8 mouse cellular contexts compared by ENCODE assay signal in the genomic region with DNA sequence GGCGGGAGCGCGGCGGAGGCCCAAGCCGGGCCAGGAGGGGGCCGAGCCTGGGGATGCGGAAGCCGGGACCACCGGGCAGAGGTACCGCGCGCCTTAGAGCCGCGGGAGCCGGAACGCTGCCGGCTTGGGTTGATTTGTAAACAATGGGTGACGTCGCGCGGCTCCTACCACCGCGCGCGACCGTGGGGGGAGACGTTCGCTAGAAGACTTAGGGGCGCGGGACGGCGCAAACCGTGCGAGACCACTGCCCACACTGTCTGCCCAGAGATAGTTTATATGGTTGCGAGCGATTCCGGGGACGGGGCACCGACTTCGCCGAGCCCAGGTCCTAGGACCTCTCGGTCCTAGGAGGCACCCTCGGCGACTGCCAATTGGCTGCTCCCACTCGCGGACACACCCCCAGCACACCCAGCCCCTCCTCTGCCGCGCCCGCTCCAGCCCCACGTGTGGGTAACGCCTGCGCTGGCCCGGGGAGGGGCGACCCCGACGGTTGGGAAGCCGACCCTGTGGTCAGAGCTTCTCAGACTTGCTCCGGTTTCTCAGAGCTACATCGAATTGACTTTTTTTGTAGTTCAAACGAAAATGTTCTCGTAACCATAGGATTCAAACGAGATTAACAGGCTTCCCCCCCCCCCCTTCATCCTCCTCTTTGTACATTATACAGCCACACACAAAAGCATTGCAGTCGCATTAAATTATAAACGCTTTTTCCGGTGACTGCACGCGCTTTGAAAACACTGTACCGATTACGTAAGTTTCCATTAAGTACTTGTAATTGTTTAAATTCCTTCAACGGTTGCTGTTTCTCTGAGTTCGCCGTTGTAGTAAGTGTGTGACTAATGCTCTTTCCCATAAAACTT. TPM values are rescaled to one million over a fixed set of nuclear protein-coding genes. Genes with fewer than 3 reads are reported as not detected.
DNase-seq lines count a peak whose midpoint lies in the region; ATAC-seq lines count a peak whose summit lies in the region.

A gene (minus strand): TSS at position 141 of the 860 bp plus-strand sequence.

- peaks cover 36% of the 10 kb centered on the region for H3K4me1 ChIP-seq in hindbrain, embryonic 12.5 days

- DNase-seq in MN1 (ENCODE audit: low spot score): peak; percentile 87
- DNase-seq in cerebellum, adult 9-10 months: peak; percentile 87
- DNase-seq in frontal cortex, adult 2 months (ENCODE audit: extremely low spot score in 1 of 2, low spot score in 1 of 2): peak; percentile 55 to 83
- DNase-seq in layer of hippocampus, postnatal 14 days (ENCODE audit: low spot score in 2 of 2): peak; percentile 87 to 91
- peak; percentile 87 for DNase-seq in lung, postnatal 14 days
- DNase-seq in retina, adult 2 months (ENCODE audit: low read depth, low spot score): peak; percentile 75
- peak; percentile 90 to 93 for DNase-seq in thymus, postnatal 36 days

- H3K27me3 ChIP-seq in hindbrain, embryonic 12.5 days: no peaks in the 10 kb centered on the region

- ATAC-seq in hindbrain, embryonic 12.5 days (ENCODE audit: low FRiP score): peak; percentile 95

- H3K9ac ChIP-seq in hindbrain, embryonic 12.5 days: peak within 1 kb of the TSS; percentile 87

- H3K9me3 ChIP-seq in hindbrain, embryonic 12.5 days (replicated peaks): no peaks in the 10 kb centered on the region

- no peaks in the 10 kb centered on the region for H3K36me3 ChIP-seq in hindbrain, embryonic 12.5 days

- H3K4me3 ChIP-seq in hindbrain, embryonic 12.5 days: peak within 1 kb of the TSS; percentile 89

- 1% methylated on average over 72 of the region's 72 CpGs for WGBS in hindbrain, embryonic 12.5 days

- peak within 1 kb of the TSS; percentile 98 for H3K4me2 ChIP-seq in hindbrain, embryonic 12.5 days (replicated peaks)

- peak within 1 kb of the TSS; percentile 92 for H3K27ac ChIP-seq in hindbrain, embryonic 12.5 days

RNA-seq across cellular contexts. Expression of the gene that starts here (rescaled TPM):
- 7.5 and 8.3 TPM in 2 replicates for polyA plus RNA-seq in frontal cortex, adult 2 months (2012; rRNA removed)
- polyA plus RNA-seq in hindbrain, embryonic 12.5 days (2016; fragmentation: Nextera tagmentation; extraction: Ambion mirVana): 14.5 and 15.3 TPM in 2 replicates
- 10 to 100 TPM; 18.2 to 20.9 TPM for total RNA-seq in layer of hippocampus, postnatal 14 days (2021)

Comparison
In these comparisons a context has a peak if more than half of its experiments do, and no peak if none do; other contexts are left out.
1. Peak in every context shown above with its lines: DNase-seq, ATAC-seq, H3K4me3 ChIP-seq and H3K27ac ChIP-seq.